Mouse (Mus musculus) midbrain, embryonic 14.5 days (tissue): Measurements from ENCODE around the gene Hoxb6. TPM values are rescaled to one million over a fixed set of nuclear protein-coding genes. Genes with fewer than 3 reads are reported as not detected.

ENCODE experiments used
- ATAC-seq: fragments of 200-750 bp; cut with Nextera tagmentation; 2 replicates; pipeline ENCODE4 v1.8.0; 2017; ENCODE audit warnings: moderate number of reproducible peaks, moderate library complexity; ENCODE audit not compliant: low FRiP score, low TSS enrichment
- DNase-seq: peaks from one replicate; pipeline ENCODE4 v3.0.0-alpha.2; 2015
- H3K27ac ChIP-seq: fragments of 300-500 bp; sonication (generic); replicated peaks from 2 replicates; pipeline ENCODE4 v1.5.1; 2014; ENCODE audit warnings: mild to moderate bottlenecking, low read depth, low read length, moderate library complexity
- H3K27me3 ChIP-seq: fragments of 300-500 bp; sonication (generic); 2 replicates; pipeline ENCODE4 v1.6.1; 2014; ENCODE audit warnings: low read length, control low read depth, mixed read lengths; ENCODE audit not compliant: control insufficient read depth, insufficient read depth
- H3K36me3 ChIP-seq: fragments of 300-500 bp; sonication (generic); 2 replicates; pipeline ENCODE4 v1.6.1; 2014; ENCODE audit warnings: low read length, control low read depth; ENCODE audit not compliant: control insufficient read depth, insufficient read depth
- H3K4me1 ChIP-seq: fragments of 300-500 bp; sonication (generic); 2 replicates; pipeline ENCODE4 v1.6.1; 2014; ENCODE audit warnings: mild to moderate bottlenecking, antibody characterized with exemption, low read length, control low read depth; ENCODE audit not compliant: control insufficient read depth, insufficient read depth
- H3K4me2 ChIP-seq: fragments of 300-500 bp; sonication (generic); 2 replicates; pipeline ENCODE4 v1.6.1; 2014; ENCODE audit warnings: mild to moderate bottlenecking, low read length, moderate library complexity
- H3K4me3 ChIP-seq: fragments of 300-500 bp; sonication (generic); replicated peaks from 2 replicates; pipeline ENCODE4 v1.5.1; 2014; ENCODE audit warnings: low read depth, low read length
- H3K9ac ChIP-seq: fragments of 300-500 bp; sonication (generic); replicated peaks from 2 replicates; pipeline ENCODE4 v1.6.1; 2014; ENCODE audit warnings: mild to moderate bottlenecking, low read length, moderate library complexity
- H3K9me3 ChIP-seq: fragments of 300-500 bp; sonication (generic); 2 replicates; pipeline ENCODE4 v1.6.1; 2016; ENCODE audit warnings: low read length, control low read depth, mixed read lengths; ENCODE audit not compliant: control insufficient read depth
- WGBS: fragments of 180-500 bp; shearing (Covaris S2); extraction: QIAGEN DNeasy Blood & Tissue Kit; methylation state at CpG from one replicate; pipeline ENCODE4 v1.1.7; 2014; 5-methylcytosine and 5-hydroxymethylcytosine counted together
- polyA plus RNA-seq: library from polyadenylated mRNA; unstranded; fragments of >200 nt; fragmentation: Nextera tagmentation; extraction: Ambion mirVana; gene quantifications from 2 replicates; pipeline ENCODE4 v1.2.1, GENCODE M21; 2014

Gene Hoxb6
- polyA plus RNA-seq, 1 experiment from 2014 or later: not detected

GRCm38 (mm10) chr11:96297428-96297827 is 5.2 kb downstream of the Hoxb6 start:
- Histone ChIP-seq H3K9ac (no peak overlapping the region), H3K27ac (no peak overlapping the region), H3K4me1 (no peaks in the 10 kb centered on the region), H3K36me3 (no peaks in the 10 kb centered on the region), H3K9me3 (no peaks in the 10 kb centered on the region), H3K27me3 (peaks cover 100% of the 10 kb centered on the region), H3K4me2 (no peak overlapping the region), H3K4me3 (no peak overlapping the region)
- no peak for DNase-seq
- no peak for ATAC-seq
- 0% methylated on average over 3 of the region's 3 CpGs for WGBS

- Histone ChIP-seq H3K9ac (no peak overlapping the region), H3K4me2 (no peak overlapping the region), H3K27me3 (peaks cover 100% of the 10 kb centered on the region), H3K27ac (no peak overlapping the region), H3K9me3 (no peaks in the 10 kb centered on the region), H3K4me3 (no peak overlapping the region), H3K36me3 (no peaks in the 10 kb centered on the region), H3K4me1 (no peaks in the 10 kb centered on the region)
- WGBS: 1% methylated on average over 11 of the region's 11 CpGs
- DNase-seq (no peak), ATAC-seq (no peak)
These were observed 5.8 kb downstream of the Hoxb6 start for GRCm38 (mm10) chr11:96297968-96298635.

GRCm38 (mm10) chr11:96298895-96299667 is 6.8 kb downstream of the Hoxb6 start:
- WGBS: under 1% methylated on average over 66 of the region's 66 CpGs
- ATAC-seq: no peak
- H3K9ac ChIP-seq: no peak overlapping the region

GRCm38 (mm10) chr11:96299781-96300180 is 7.5 kb downstream of the Hoxb6 start:
- H3K27me3 ChIP-seq: peaks cover 100% of the 10 kb centered on the region
- H3K36me3 ChIP-seq: no peaks in the 10 kb centered on the region
- under 1% methylated on average over 9 of the region's 9 CpGs for WGBS
- H3K9me3 ChIP-seq: no peaks in the 10 kb centered on the region
- H3K4me3 ChIP-seq: no peak overlapping the region
- ATAC-seq (no peak), DNase-seq (no peak)
- H3K4me2 ChIP-seq: no peak overlapping the region
- H3K4me1 ChIP-seq: no peaks in the 10 kb centered on the region
- no peak overlapping the region for H3K9ac ChIP-seq
- H3K27ac ChIP-seq: no peak overlapping the region

More at GRCm38 (mm10) chr11:96298895-96299667, 6.8 kb downstream of the Hoxb6 start:
- DNase-seq: no peak
- Histone ChIP-seq H3K36me3 (no peaks in the 10 kb centered on the region), H3K27ac (no peak overlapping the region), H3K27me3 (peaks cover 100% of the 10 kb centered on the region), H3K4me2 (no peak overlapping the region), H3K4me3 (no peak overlapping the region), H3K9me3 (no peaks in the 10 kb centered on the region), H3K4me1 (no peaks in the 10 kb centered on the region)

GRCm38 (mm10) chr11:96300354-96301063 is 8.2 kb downstream of the Hoxb6 start:
- DNase-seq (no peak), ATAC-seq (no peak)
- H3K4me3 ChIP-seq: no peak overlapping the region
- 1% methylated on average over 35 of the region's 35 CpGs for whole genome bisulfite sequencing
- H3K36me3 ChIP-seq: no peaks in the 10 kb centered on the region
- H3K4me1 ChIP-seq: no peaks in the 10 kb centered on the region
- no peak overlapping the region for H3K9ac ChIP-seq
- H3K27ac ChIP-seq: no peak overlapping the region
- H3K4me2 ChIP-seq: no peak overlapping the region
- H3K27me3 ChIP-seq: peaks cover 100% of the 10 kb centered on the region
- no peaks in the 10 kb centered on the region for H3K9me3 ChIP-seq

GRCm38 (mm10) chr11:96301064-96301431 is 8.8 kb downstream of the Hoxb6 start:
- DNase-seq (no peak), ATAC-seq (no peak)
- WGBS: under 1% methylated on average over 10 of the region's 10 CpGs
- H3K27ac ChIP-seq: no peak overlapping the region
- no peaks in the 10 kb centered on the region for H3K4me1 ChIP-seq
- H3K27me3 ChIP-seq: peaks cover 100% of the 10 kb centered on the region
- H3K4me2 ChIP-seq: no peak overlapping the region
- no peak overlapping the region for H3K9ac ChIP-seq
- no peaks in the 10 kb centered on the region for H3K9me3 ChIP-seq
- no peaks in the 10 kb centered on the region for H3K36me3 ChIP-seq
- H3K4me3 ChIP-seq: no peak overlapping the region

- Histone ChIP-seq H3K9ac (no peak overlapping the region), H3K27ac (no peak overlapping the region), H3K36me3 (no peaks in the 10 kb centered on the region), H3K4me3 (no peak overlapping the region), H3K4me1 (no peaks in the 10 kb centered on the region), H3K4me2 (no peak overlapping the region), H3K9me3 (no peaks in the 10 kb centered on the region), H3K27me3 (peaks cover 100% of the 10 kb centered on the region)
- under 1% methylated on average over 15 of the region's 15 CpGs for WGBS
- DNase-seq: no peak
- ATAC-seq: no peak
These were observed 9.6 kb downstream of the Hoxb6 start for GRCm38 (mm10) chr11:96301837-96302236.

GRCm38 (mm10) chr11:96302381-96303150 is 10.3 kb downstream of the Hoxb6 start:
- H3K4me1 ChIP-seq: no peaks in the 10 kb centered on the region
- no peaks in the 10 kb centered on the region for H3K36me3 ChIP-seq
- ATAC-seq (no peak), DNase-seq (no peak)
- WGBS: 3% methylated on average over 23 of the region's 23 CpGs
- H3K4me2 ChIP-seq: no peak overlapping the region
- no peak overlapping the region for H3K9ac ChIP-seq
- peaks cover 100% of the 10 kb centered on the region for H3K27me3 ChIP-seq
- H3K4me3 ChIP-seq: no peak overlapping the region
- no peaks in the 10 kb centered on the region for H3K9me3 ChIP-seq
- H3K27ac ChIP-seq: no peak overlapping the region
